Comparison of ENCODE assay signal across 16 mouse cellular contexts in the genomic region with DNA sequence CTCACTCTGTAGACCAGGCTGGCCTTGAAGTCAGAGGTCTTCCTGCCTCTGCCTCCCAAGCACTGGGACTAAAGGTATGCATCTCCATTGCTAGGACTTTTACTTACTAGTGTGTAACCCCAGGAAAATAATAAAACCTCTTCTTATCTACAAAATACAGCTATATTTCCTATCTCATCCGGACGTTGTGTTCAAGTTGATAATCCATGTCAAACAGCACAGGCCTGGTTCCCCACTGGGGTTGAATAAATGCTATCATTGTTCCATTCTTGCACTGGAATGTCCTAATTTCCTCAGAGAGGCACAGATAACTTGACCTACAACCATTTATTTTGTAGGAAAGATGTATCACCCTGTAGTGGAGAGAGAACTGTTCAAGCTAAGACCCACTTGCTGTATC. TPM values are rescaled to one million over a fixed set of nuclear protein-coding genes. Genes with fewer than 3 reads are reported as not detected.
DNase-seq lines count a peak whose midpoint lies in the region; ATAC-seq lines count a peak whose summit lies in the region.
"Had no signal": no experiment of that assay in that cellular context is flagged by ENCODE, and none has a peak within 500 bp of the region (broad histone marks: within the 10 kb centered on the region; RNA-seq: fewer than 3 reads in every experiment).

No protein-coding gene starts in this region.

- H3K27me3 ChIP-seq in heart, embryonic 16.5 days (ENCODE audit: control insufficient read depth, insufficient read depth, low read length): no peaks in the 10 kb centered on the region
- no peaks in the 10 kb centered on the region for H3K27me3 ChIP-seq in heart, embryonic 11.5 days (ENCODE audit: control insufficient read depth, insufficient read depth, low read length)
- H3K27me3 ChIP-seq: heart, embryonic 15.5 days; hindbrain, embryonic 15.5 days; lung, embryonic 15.5 days had no signal

- DNase-seq in MEL-GATA-1-ER (ENCODE audit: extremely low read depth, low read depth): peak; percentile 77
- DNase-seq in liver: peak; percentile 40
- DNase-seq in testis, postnatal 14 days (ENCODE audit: low spot score): no peak
- no peak for DNase-seq in spleen, adult 12 weeks (ENCODE audit: low spot score)
- DNase-seq: adrenal gland, adult 2 months; cerebellum, adult 2 months; kidney, postnatal 10 days had no signal

- 57% methylated on average over 2 of the region's 2 CpGs for WGBS in heart, embryonic 16.5 days
- 53% methylated on average over 2 of the region's 2 CpGs for WGBS in heart, embryonic 11.5 days (ENCODE audit: insufficient replicate concordance)

- H3K4me3 ChIP-seq in heart, embryonic 16.5 days (ENCODE audit: low read length): no peak overlapping the region
- H3K4me3 ChIP-seq in heart, embryonic 11.5 days (ENCODE audit: low read depth, low read length): no peak overlapping the region
- H3K4me3 ChIP-seq: heart, embryonic 15.5 days; hindbrain, embryonic 15.5 days; layer of hippocampus, adult 2 months; lung, embryonic 15.5 days had no signal

- no peaks in the 10 kb centered on the region for H3K9me3 ChIP-seq in heart, embryonic 16.5 days (replicated peaks; ENCODE audit: control insufficient read depth, low read length)
- no peaks in the 10 kb centered on the region for H3K9me3 ChIP-seq in heart, embryonic 11.5 days (replicated peaks; ENCODE audit: control insufficient read depth, low read length)
- H3K9me3 ChIP-seq: heart, embryonic 15.5 days; hindbrain, embryonic 15.5 days; lung, embryonic 15.5 days had no signal

- no peaks in the 10 kb centered on the region for H3K36me3 ChIP-seq in heart, embryonic 16.5 days (ENCODE audit: control insufficient read depth, insufficient read depth)
- no peaks in the 10 kb centered on the region for H3K36me3 ChIP-seq in heart, embryonic 11.5 days (ENCODE audit: control insufficient read depth, insufficient read depth, low read length)
- H3K36me3 ChIP-seq: heart, embryonic 15.5 days; hindbrain, embryonic 15.5 days; lung, embryonic 15.5 days had no signal

- no peak overlapping the region for H3K4me2 ChIP-seq in heart, embryonic 16.5 days (ENCODE audit: low read depth, low read length)
- no peak overlapping the region for H3K4me2 ChIP-seq in heart, embryonic 11.5 days
- H3K4me2 ChIP-seq: heart, embryonic 15.5 days; hindbrain, embryonic 15.5 days; lung, embryonic 15.5 days had no signal

- ATAC-seq in heart, embryonic 16.5 days (replicated peaks; ENCODE audit: extremely low read depth, insufficient read depth, low FRiP score): no peak
- ATAC-seq in heart, embryonic 11.5 days (replicated peaks; ENCODE audit: insufficient number of reproducible peaks, low FRiP score, low TSS enrichment): no peak
- ATAC-seq in megakaryocyte progenitor cell, adult 5-6 weeks (replicated peaks; ENCODE audit: poor library complexity): 0 out of 2 replicates have a peak, but pooled peaks have one; percentile 9
- ATAC-seq: intestine, postnatal 0 days; midbrain, embryonic 16.5 days had no signal

- H3K9ac ChIP-seq in heart, embryonic 16.5 days (ENCODE audit: low read length): no peak overlapping the region
- H3K9ac ChIP-seq in heart, embryonic 11.5 days (ENCODE audit: low read depth, low read length): no peak overlapping the region
- H3K9ac ChIP-seq: heart, embryonic 15.5 days; hindbrain, embryonic 15.5 days; lung, embryonic 15.5 days had no signal

- peaks cover 15% of the 10 kb centered on the region for H3K4me1 ChIP-seq in heart, embryonic 16.5 days (ENCODE audit: control insufficient read depth, insufficient read depth, low read length)
- H3K4me1 ChIP-seq in heart, embryonic 11.5 days (ENCODE audit: control insufficient read depth, insufficient read depth, low read length): peaks cover 15% of the 10 kb centered on the region

- H3K27ac ChIP-seq in heart, embryonic 16.5 days (ENCODE audit: low read length): peak overlapping the region; percentile 31; the same call in 1 of the 2 replicates
- no peak overlapping the region for H3K27ac ChIP-seq in heart, embryonic 11.5 days (ENCODE audit: low read depth, low read length)
- H3K27ac ChIP-seq: hindbrain, embryonic 15.5 days had no signal

RNA-seq across cellular contexts. Expression of gene Grk5, which starts 1.9 kb away (rescaled TPM):
- 3.5 and 3.6 TPM in 2 replicates for polyA plus RNA-seq in heart, embryonic 16.5 days (2015; fragmentation: Nextera tagmentation; extraction: Ambion mirVana)
- polyA plus RNA-seq in heart, embryonic 11.5 days (2014; fragmentation: Nextera tagmentation; extraction: Ambion mirVana): 4.7 and 4.9 TPM in 2 replicates
- 0.81 and 0.96 TPM in 2 replicates for total RNA-seq in megakaryocyte progenitor cell, adult 5-6 weeks (2015)
- 0.88 and 3.3 TPM in 2 replicates for total RNA-seq in megakaryocyte progenitor cell, adult 5-6 weeks (2017)

RNA-seq across cellular contexts. Expression of gene Prdx3, which starts 13.3 kb away (rescaled TPM):
- 202 and 217 TPM in 2 replicates for polyA plus RNA-seq in heart, embryonic 16.5 days (2015; fragmentation: Nextera tagmentation; extraction: Ambion mirVana)
- 205 and 208 TPM in 2 replicates for polyA plus RNA-seq in heart, embryonic 11.5 days (2014; fragmentation: Nextera tagmentation; extraction: Ambion mirVana)
- 147 and 165 TPM in 2 replicates for total RNA-seq in megakaryocyte progenitor cell, adult 5-6 weeks (2015)
- 117 and 123 TPM in 2 replicates for total RNA-seq in megakaryocyte progenitor cell, adult 5-6 weeks (2017)

RNA-seq across cellular contexts. Expression of gene Sfxn4, which starts 26.4 kb away (rescaled TPM):
- 7.9 and 8.2 TPM in 2 replicates for polyA plus RNA-seq in heart, embryonic 16.5 days (2015; fragmentation: Nextera tagmentation; extraction: Ambion mirVana)
- 6.9 and 7.3 TPM in 2 replicates for polyA plus RNA-seq in heart, embryonic 11.5 days (2014; fragmentation: Nextera tagmentation; extraction: Ambion mirVana)
- 2.6 and 4.3 TPM in 2 replicates for total RNA-seq in megakaryocyte progenitor cell, adult 5-6 weeks (2015)
- total RNA-seq in megakaryocyte progenitor cell, adult 5-6 weeks (2017): 1.3 and 1.5 TPM in 2 replicates

Comparison
In these comparisons a context has a peak if more than half of its experiments do, and no peak if none do; other contexts are left out.
1. DNase-seq: peak in MEL-GATA-1-ER (single experiment) and liver (single experiment); none in testis, postnatal 14 days (single experiment) and spleen, adult 12 weeks (single experiment).